Mouse (Mus musculus) bone marrow macrophage, adult 2 months (primary cell): Measurements from ENCODE around the gene Gtsf1l.

Experiments used
- CTCF ChIP-seq: IDR thresholded peaks from 2 replicates; pipeline ENCODE4 v1.5.1; 2012; ENCODE audit warnings: low read depth, mild to moderate bottlenecking, low read length, moderate library complexity
- POLR2A ChIP-seq: IDR thresholded peaks from 2 replicates; pipeline ENCODE4 v1.6.1; 2012; ENCODE audit warnings: mild to moderate bottlenecking, low read depth, low read length, borderline replicate concordance

DNA sequence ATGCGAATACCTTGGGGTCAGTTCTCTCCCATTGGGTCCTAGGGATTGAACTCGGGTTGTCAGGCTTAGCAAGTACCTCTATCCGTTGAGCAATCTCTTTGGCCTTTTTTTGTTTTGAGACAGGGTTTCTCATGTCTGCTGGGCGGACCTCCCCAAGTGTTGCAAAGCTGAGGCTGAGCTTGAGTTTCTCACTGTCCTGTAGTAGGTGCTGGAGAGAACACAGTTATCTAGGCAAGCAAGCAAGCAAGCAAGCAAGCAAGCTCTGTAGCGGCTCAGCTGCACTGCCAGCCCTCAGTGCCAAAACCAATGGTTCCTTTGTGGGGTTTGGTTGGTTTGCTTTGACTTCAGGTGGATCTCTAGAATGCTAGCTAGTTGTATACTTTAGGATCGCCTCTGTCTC, 27.0 kb downstream of the Gtsf1l start:
- TF ChIP-seq CTCF (no peak), POLR2A (no peak)
